Mouse (Mus musculus): ENCODE results near the gene Olfr114. TPM values are rescaled to one million over a fixed set of nuclear protein-coding genes. Genes with fewer than 3 reads are reported as not detected.

Olfr114 gene
- polyA plus RNA-seq, 1 experiment from 2014 or later: not detected

Other genes starting within 250 kb of the Olfr114 start
- not detected in 2 replicates for gene Olfr104-ps, start 233.2 kb downstream of the Olfr114 start, polyA plus RNA-seq (2014; fragmentation: Nextera tagmentation; extraction: Ambion mirVana)
- not detected in 2 replicates for gene Olfr105-ps, start 213.7 kb downstream of the Olfr114 start, polyA plus RNA-seq (2014; fragmentation: Nextera tagmentation; extraction: Ambion mirVana)
- not detected in 2 replicates for gene Olfr106-ps, start 202.3 kb downstream of the Olfr114 start, polyA plus RNA-seq (2014; fragmentation: Nextera tagmentation; extraction: Ambion mirVana)
- not detected in 2 replicates for gene Olfr107, start 193.5 kb downstream of the Olfr114 start, polyA plus RNA-seq (2014; fragmentation: Nextera tagmentation; extraction: Ambion mirVana)
- gene Olfr108, start 147.3 kb downstream of the Olfr114 start, polyA plus RNA-seq (2014; fragmentation: Nextera tagmentation; extraction: Ambion mirVana): not detected in 2 replicates
- gene Olfr109, start 133.8 kb downstream of the Olfr114 start, polyA plus RNA-seq (2014; fragmentation: Nextera tagmentation; extraction: Ambion mirVana): not detected in 2 replicates
- not detected in 2 replicates for gene H2-M2, start 109.2 kb downstream of the Olfr114 start, polyA plus RNA-seq (2014; fragmentation: Nextera tagmentation; extraction: Ambion mirVana)
- not detected in 2 replicates for gene Olfr110, start 100.3 kb downstream of the Olfr114 start, polyA plus RNA-seq (2014; fragmentation: Nextera tagmentation; extraction: Ambion mirVana)
- gene Olfr111, start 84.7 kb downstream of the Olfr114 start, polyA plus RNA-seq (2014; fragmentation: Nextera tagmentation; extraction: Ambion mirVana): not detected in 2 replicates
- not detected in 2 replicates for gene Olfr112, start 23.3 kb downstream of the Olfr114 start, polyA plus RNA-seq (2014; fragmentation: Nextera tagmentation; extraction: Ambion mirVana)
- not detected in 2 replicates for gene Olfr113, start 15.1 kb downstream of the Olfr114 start, polyA plus RNA-seq (2014; fragmentation: Nextera tagmentation; extraction: Ambion mirVana)
- gene Olfr115, start 34.4 kb upstream of the Olfr114 start, polyA plus RNA-seq (2014; fragmentation: Nextera tagmentation; extraction: Ambion mirVana): not detected in 2 replicates
- gene Olfr116, start 34.5 kb upstream of the Olfr114 start, polyA plus RNA-seq (2014; fragmentation: Nextera tagmentation; extraction: Ambion mirVana): not detected in 2 replicates
- not detected in 2 replicates for gene Olfr117, start 71.0 kb upstream of the Olfr114 start, polyA plus RNA-seq (2014; fragmentation: Nextera tagmentation; extraction: Ambion mirVana)
- gene Olfr118, start 74.2 kb upstream of the Olfr114 start, polyA plus RNA-seq (2014; fragmentation: Nextera tagmentation; extraction: Ambion mirVana): not detected in 2 replicates
- gene Olfr119, start 103.8 kb upstream of the Olfr114 start, polyA plus RNA-seq (2014; fragmentation: Nextera tagmentation; extraction: Ambion mirVana): not detected in 2 replicates
- not detected in 2 replicates for gene Olfr120, start 129.1 kb upstream of the Olfr114 start, polyA plus RNA-seq (2014; fragmentation: Nextera tagmentation; extraction: Ambion mirVana)
- gene Olfr121, start 156.1 kb upstream of the Olfr114 start, polyA plus RNA-seq (2014; fragmentation: Nextera tagmentation; extraction: Ambion mirVana): not detected in 2 replicates
- not detected in 2 replicates for gene Olfr122, start 175.9 kb upstream of the Olfr114 start, polyA plus RNA-seq (2014; fragmentation: Nextera tagmentation; extraction: Ambion mirVana)
- not detected in 2 replicates for gene Olfr123, start 200.8 kb upstream of the Olfr114 start, polyA plus RNA-seq (2014; fragmentation: Nextera tagmentation; extraction: Ambion mirVana)
- gene Olfr124, start 207.1 kb upstream of the Olfr114 start, polyA plus RNA-seq (2014; fragmentation: Nextera tagmentation; extraction: Ambion mirVana): not detected in 2 replicates
- gene Olfr125, start 240.2 kb upstream of the Olfr114 start, polyA plus RNA-seq (2014; fragmentation: Nextera tagmentation; extraction: Ambion mirVana): not detected in 2 replicates

Measured in kidney, embryonic 14.5 days (tissue).